Mouse (Mus musculus) hindbrain, embryonic 11.5 days (tissue): ENCODE results near the gene Dusp5. TPM values are rescaled to one million over a fixed set of nuclear protein-coding genes. Genes with fewer than 3 reads are reported as not detected.
A peak's percentile ranks its signal among the peaks of the same experiment; 100 is the strongest.

Experiments
- ATAC-seq: fragments of 200-750 bp; cut with Nextera tagmentation; 2 replicates; pipeline ENCODE4 v1.8.0; 2017; ENCODE audit warnings: mild to moderate bottlenecking, moderate TSS enrichment, moderate library complexity; ENCODE audit not compliant: low FRiP score
- DNase-seq: peaks from one replicate; pipeline ENCODE4 v3.0.0-alpha.2; 2015; ENCODE audit warnings: low spot score
- H3K27ac ChIP-seq: fragments of 300-500 bp; sonication (generic); 2 replicates; pipeline ENCODE4 v1.5.1; 2014; ENCODE audit warnings: mild to moderate bottlenecking, low read depth, low read length
- H3K27me3 ChIP-seq: fragments of 300-500 bp; sonication (generic); 2 replicates; pipeline ENCODE4 v1.6.1; 2014; ENCODE audit warnings: mild to moderate bottlenecking, low read length, moderate library complexity, mixed read lengths; ENCODE audit not compliant: control insufficient read depth, insufficient read depth
- H3K36me3 ChIP-seq: fragments of 300-500 bp; sonication (generic); 2 replicates; pipeline ENCODE4 v1.6.1; 2014; ENCODE audit warnings: mild to moderate bottlenecking, low read length, moderate library complexity, mixed read lengths; ENCODE audit not compliant: control insufficient read depth, insufficient read depth
- H3K4me1 ChIP-seq: fragments of 300-500 bp; sonication (generic); replicated peaks from 2 replicates; pipeline ENCODE4 v1.6.1; 2014; ENCODE audit warnings: low read length, mixed read lengths; ENCODE audit not compliant: control insufficient read depth, insufficient read depth
- H3K4me2 ChIP-seq: fragments of 300-500 bp; sonication (generic); replicated peaks from 2 replicates; pipeline ENCODE4 v1.6.1; 2014; ENCODE audit warnings: mild to moderate bottlenecking, low read depth, low read length
- H3K4me3 ChIP-seq: fragments of 300-500 bp; sonication (generic); 2 replicates; pipeline ENCODE4 v1.5.1; 2014; ENCODE audit warnings: low read depth, low read length
- H3K9ac ChIP-seq: fragments of 300-500 bp; sonication (generic); 2 replicates; pipeline ENCODE4 v1.6.1; 2014; ENCODE audit warnings: low read depth, low read length
- H3K9me3 ChIP-seq: fragments of 300-500 bp; sonication (generic); 2 replicates; pipeline ENCODE4 v1.6.1; 2016; ENCODE audit warnings: low read length; ENCODE audit not compliant: control insufficient read depth
- WGBS: fragments of 180-500 bp; shearing (Covaris S2); extraction: QIAGEN DNeasy Blood & Tissue Kit; methylation state at CpG from one replicate; pipeline ENCODE4 v1.1.7; 2014; 5-methylcytosine and 5-hydroxymethylcytosine counted together
- polyA plus RNA-seq: library from polyadenylated mRNA; unstranded; fragments of >200 nt; fragmentation: Nextera tagmentation; extraction: Ambion mirVana; gene quantifications from 2 replicates; pipeline ENCODE4 v1.2.1, GENCODE M21; 2014

Dusp5 gene
- polyA plus RNA-seq, 1 experiment from 2014 or later = 2.3 TPM

GRCm38 (mm10) chr19:53527480-53527879, 1.4 kb upstream of the Dusp5 start:
- no peak overlapping the region for H3K27ac ChIP-seq

GRCm38 (mm10) chr19:53528131-53528621, 733 bp upstream of the Dusp5 start:
- no peaks in the 10 kb centered on the region for H3K36me3 ChIP-seq
- H3K4me3 ChIP-seq = peak overlapping the region; percentile 58
- peaks cover 23% of the 10 kb centered on the region for H3K27me3 ChIP-seq
- H3K4me1 ChIP-seq = peaks cover 5% of the 10 kb centered on the region
- H3K9me3 ChIP-seq = no peaks in the 10 kb centered on the region
- H3K9ac ChIP-seq = peak overlapping the region; percentile 64
- peak overlapping the region; percentile 93 for H3K4me2 ChIP-seq
- DNase-seq = peak; percentile 55
- ATAC-seq = peak; percentile 66
- no peak overlapping the region for H3K27ac ChIP-seq
- 3% methylated on average over 13 of the region's 13 CpGs for WGBS

More at GRCm38 (mm10) chr19:53527480-53527879, 1.4 kb upstream of the Dusp5 start:
- Histone ChIP-seq H3K9ac (no peak overlapping the region), H3K36me3 (no peaks in the 10 kb centered on the region), H3K4me3 (no peak overlapping the region), H3K4me2 (no peak overlapping the region), H3K9me3 (no peaks in the 10 kb centered on the region), H3K4me1 (peaks cover 5% of the 10 kb centered on the region), H3K27me3 (peaks cover 23% of the 10 kb centered on the region)
- WGBS = 18% methylated on average over 10 of the region's 10 CpGs
- ATAC-seq (no peak), DNase-seq (no peak)

- DNase-seq (no peak), ATAC-seq (no peak; the same call in 1 of the 2 replicates)
- 3% methylated on average over 8 of the region's 36 CpGs for WGBS
- H3K9me3 ChIP-seq = no peaks in the 10 kb centered on the region
- H3K4me3 ChIP-seq = peak overlapping the region; percentile 58
- peaks cover 23% of the 10 kb centered on the region for H3K27me3 ChIP-seq
- H3K4me2 ChIP-seq = peak overlapping the region; percentile 93
- H3K4me1 ChIP-seq = peaks cover 5% of the 10 kb centered on the region
- no peaks in the 10 kb centered on the region for H3K36me3 ChIP-seq
- H3K9ac ChIP-seq = peak overlapping the region; percentile 47; the same call in 1 of the 2 replicates
- H3K27ac ChIP-seq = no peak overlapping the region
Observed at GRCm38 (mm10) chr19:53529455-53529704, 471 bp downstream of the Dusp5 start.

GRCm38 (mm10) chr19:53529705-53530562, 1.0 kb downstream of the Dusp5 start:
- Histone ChIP-seq H3K27ac (no peak overlapping the region), H3K9me3 (no peaks in the 10 kb centered on the region)
- peak; percentile 42 for ATAC-seq

GRCm38 (mm10) chr19:53531416-53531815, 2.5 kb downstream of the Dusp5 start:
- H3K27me3 ChIP-seq = peaks cover 23% of the 10 kb centered on the region
- DNase-seq (no peak), ATAC-seq (no peak)
- H3K4me3 ChIP-seq = no peak overlapping the region
- no peak overlapping the region for H3K9ac ChIP-seq
- H3K4me2 ChIP-seq = no peak overlapping the region
- 48% methylated on average over 10 of the region's 10 CpGs for WGBS
- H3K36me3 ChIP-seq = no peaks in the 10 kb centered on the region
- no peak overlapping the region for H3K27ac ChIP-seq
- H3K9me3 ChIP-seq = no peaks in the 10 kb centered on the region
- H3K4me1 ChIP-seq = peaks cover 5% of the 10 kb centered on the region

More at GRCm38 (mm10) chr19:53529705-53530562, 1.0 kb downstream of the Dusp5 start:
- Histone ChIP-seq H3K27me3 (peaks cover 23% of the 10 kb centered on the region), H3K4me1 (peaks cover 5% of the 10 kb centered on the region), H3K36me3 (no peaks in the 10 kb centered on the region), H3K4me2 (peak overlapping the region; percentile 93), H3K9ac (peak overlapping the region; percentile 47; the same call in 1 of the 2 replicates), H3K4me3 (peak overlapping the region; percentile 58)
- 2% methylated on average over 31 of the region's 31 CpGs for WGBS
- DNase-seq = peak; percentile 48

- no peak for DNase-seq
- H3K27me3 ChIP-seq = peaks cover 23% of the 10 kb centered on the region
- no peaks in the 10 kb centered on the region for H3K36me3 ChIP-seq
- H3K4me1 ChIP-seq = peaks cover 5% of the 10 kb centered on the region
- WGBS = 52% methylated on average over 6 of the region's 6 CpGs
- H3K27ac ChIP-seq = no peak overlapping the region
- no peak overlapping the region for H3K9ac ChIP-seq
- H3K4me3 ChIP-seq = no peak overlapping the region
- H3K4me2 ChIP-seq = no peak overlapping the region
- no peak for ATAC-seq
- no peaks in the 10 kb centered on the region for H3K9me3 ChIP-seq
Observed at GRCm38 (mm10) chr19:53532021-53532420, 3.1 kb downstream of the Dusp5 start.

- Histone ChIP-seq H3K4me2 (no peak overlapping the region), H3K4me3 (no peak overlapping the region), H3K9ac (no peak overlapping the region), H3K27me3 (peaks cover 23% of the 10 kb centered on the region), H3K36me3 (no peaks in the 10 kb centered on the region), H3K9me3 (no peaks in the 10 kb centered on the region), H3K4me1 (peaks cover 5% of the 10 kb centered on the region), H3K27ac (no peak overlapping the region)
- WGBS = 64% methylated on average over 6 of the region's 6 CpGs
- DNase-seq (no peak), ATAC-seq (no peak)
Observed at GRCm38 (mm10) chr19:53532676-53533075, 3.8 kb downstream of the Dusp5 start.

GRCm38 (mm10) chr19:53533236-53533635, 4.3 kb downstream of the Dusp5 start:
- Histone ChIP-seq H3K27me3 (peaks cover 23% of the 10 kb centered on the region), H3K4me3 (no peak overlapping the region), H3K4me1 (peaks cover 5% of the 10 kb centered on the region), H3K27ac (no peak overlapping the region), H3K9me3 (no peaks in the 10 kb centered on the region), H3K9ac (no peak overlapping the region), H3K4me2 (no peak overlapping the region), H3K36me3 (no peaks in the 10 kb centered on the region)
- WGBS = 80% methylated on average over 7 of the region's 7 CpGs
- DNase-seq (no peak), ATAC-seq (no peak)
